Mouse (Mus musculus) heart, postnatal 36 days (tissue): ENCODE measurements at regions not wholly inside any gene's neighbourhood (a gene's known extent, or its start where the extent isn't known, plus 50 kb on each side); places are given as distances from the start of the nearest gene placed in this dataset.
A peak's percentile ranks its signal among the peaks of the same experiment; 100 is the strongest.

Experiments used
- DNase-seq, 2 experiments: peaks; one replicate each; pipeline ENCODE4 v3.0.0; 2021 to 2022
- intact Hi-C: fragments of 180-260 bp; cut with DNase I; formaldehyde crosslinking; loops from one replicate; pipeline ENCODE4 v1.15.1; 2025

GRCm38 (mm10) chr5:41206462-41206861, 501.5 kb downstream of the Rab28 start:
- no peak for DNase-seq
- intact Hi-C loops: no loop called here

GRCm38 (mm10) chr5:41204417-41204816, 503.5 kb downstream of the Rab28 start:
- no peak for DNase-seq
- intact Hi-C loops: no loop called here

GRCm38 (mm10) chr5:41187193-41187592, 520.8 kb downstream of the Rab28 start:
- DNase-seq: no peak
- intact Hi-C loops: no loop called here

- intact Hi-C loops: no loop called here
- no peak for DNase-seq
Observed at GRCm38 (mm10) chr5:41177220-41177619, 530.7 kb downstream of the Rab28 start.

- intact Hi-C loops: no loop called here
Observed at GRCm38 (mm10) chr5:41165870-41166626, 541.9 kb downstream of the Rab28 start.

GRCm38 (mm10) chr5:41125050-41125449, 582.9 kb downstream of the Rab28 start:
- no peak for DNase-seq
- intact Hi-C loops: loop anchor here (1.0 to 5.0 kb wide), 2 partner anchors 377 to 643 kb away; no protein-coding TSS in a partner anchor

More at GRCm38 (mm10) chr5:41165870-41166626, 541.9 kb downstream of the Rab28 start:
- no peak for DNase-seq

- intact Hi-C loops: no loop called here
- no peak for DNase-seq
Observed at GRCm38 (mm10) chr5:41117658-41118057, 590.3 kb downstream of the Rab28 start.

GRCm38 (mm10) chr5:41087773-41088172, 620.2 kb downstream of the Rab28 start:
- intact Hi-C loops: no loop called here
- DNase-seq: no peak

GRCm38 (mm10) chr5:41076412-41076811, 631.5 kb downstream of the Rab28 start:
- no peak for DNase-seq
- intact Hi-C loops: no loop called here

- intact Hi-C loops: no loop called here
- DNase-seq: no peak
Observed at GRCm38 (mm10) chr5:41061646-41062045, 646.3 kb downstream of the Rab28 start.

GRCm38 (mm10) chr5:41061222-41061621, 646.7 kb downstream of the Rab28 start:
- no peak for DNase-seq
- intact Hi-C loops: no loop called here

GRCm38 (mm10) chr5:41058015-41058414, 649.9 kb downstream of the Rab28 start:
- intact Hi-C loops: no loop called here
- no peak for DNase-seq

- DNase-seq: no peak
- intact Hi-C loops: loop anchor here (1.0 kb wide), 1 partner anchor 716 kb away; no protein-coding TSS in a partner anchor
Observed at GRCm38 (mm10) chr5:41051948-41052347, 656.0 kb downstream of the Rab28 start.

- no peak for DNase-seq
- intact Hi-C loops: no loop called here
Observed at GRCm38 (mm10) chr5:41048515-41048914, 659.4 kb downstream of the Rab28 start.

- intact Hi-C loops: no loop called here
- no peak for DNase-seq
Observed at GRCm38 (mm10) chr5:41045221-41045620, 662.7 kb downstream of the Rab28 start.

- DNase-seq: peak; percentile 16 to 36
- intact Hi-C loops: no loop called here
Observed at GRCm38 (mm10) chr5:41044465-41044864, 663.5 kb downstream of the Rab28 start.

GRCm38 (mm10) chr5:41038790-41039189, 669.2 kb downstream of the Rab28 start:
- intact Hi-C loops: no loop called here
- DNase-seq: no peak

- intact Hi-C loops: no loop called here
Observed at GRCm38 (mm10) chr5:41006692-41007091, 701.3 kb downstream of the Rab28 start.

GRCm38 (mm10) chr5:40986562-40986961, 721.4 kb downstream of the Rab28 start:
- DNase-seq: no peak
- intact Hi-C loops: no loop called here

More at GRCm38 (mm10) chr5:41006692-41007091, 701.3 kb downstream of the Rab28 start:
- no peak for DNase-seq

GRCm38 (mm10) chr5:40974892-40975291, 733.1 kb downstream of the Rab28 start:
- no peak for DNase-seq
- intact Hi-C loops: no loop called here

GRCm38 (mm10) chr5:40952901-40953595, 754.9 kb downstream of the Rab28 start:
- peak; percentile 14 to 27 for DNase-seq
- intact Hi-C loops: loop anchor here (10.0 kb wide), 1 partner anchor 668 kb away; no protein-coding TSS in a partner anchor

GRCm38 (mm10) chr5:40929127-40929526, 778.8 kb downstream of the Rab28 start:
- intact Hi-C loops: no loop called here
- no peak for DNase-seq
